In genomic region chr10:77864067-77864761, GRCm38 (mm10) we compare ENCODE assay signal across 7 mouse cellular contexts. TPM values are rescaled to one million over a fixed set of nuclear protein-coding genes. Genes with fewer than 3 reads are reported as not detected.
A peak's percentile ranks its signal among the peaks of the same experiment; 100 is the strongest.
DNase-seq lines count a peak whose midpoint lies in the region; ATAC-seq and TF ChIP-seq lines count a peak whose summit lies in the region.

No protein-coding gene starts in this region.

- H3K36me3 ChIP-seq in kidney, embryonic 16.5 days (ENCODE audit: insufficient read depth, low read length) = no peaks in the 10 kb centered on the region
- H3K36me3 ChIP-seq in spleen, adult 2 months (ENCODE audit: control insufficient read depth, insufficient read depth, low read length) = no peaks in the 10 kb centered on the region

- H3K4me1 ChIP-seq in kidney, embryonic 16.5 days (ENCODE audit: insufficient read depth, low read length) = no peaks in the 10 kb centered on the region
- 0 out of 2 replicates have a peak, but pooled peaks cover 2% of the 10 kb centered on the region for H3K4me1 ChIP-seq in spleen, adult 2 months (ENCODE audit: control insufficient read depth, insufficient read depth, insufficient read length)

- peak overlapping the region; percentile 40 for H3K4me2 ChIP-seq in kidney, embryonic 16.5 days (replicated peaks; ENCODE audit: low read depth, low read length)

- H3K9ac ChIP-seq in kidney, embryonic 16.5 days (replicated peaks; ENCODE audit: low read length) = no peak overlapping the region

- no peaks in the 10 kb centered on the region for H3K27me3 ChIP-seq in kidney, embryonic 16.5 days (ENCODE audit: insufficient read depth, low read length)
- no peaks in the 10 kb centered on the region for H3K27me3 ChIP-seq in spleen, adult 2 months (ENCODE audit: control insufficient read depth, insufficient read depth, low read length)

- H3K4me3 ChIP-seq in kidney, embryonic 16.5 days (ENCODE audit: low read length) = peak overlapping the region; percentile 32
- peak overlapping the region; percentile 38 for H3K4me3 ChIP-seq in spleen, adult 2 months (ENCODE audit: extremely low read depth, insufficient read depth, insufficient read length)

- 29% methylated on average over 14 of the region's 14 CpGs for WGBS in kidney, embryonic 16.5 days
- 25% methylated on average over 14 of the region's 14 CpGs for WGBS in spleen, adult 2 months

- DNase-seq in MN1 (ENCODE audit: low spot score) = peak; percentile 87
- DNase-seq in c-Kit-positive CD71-positive TER-119-negative erythroid progenitor cells, embryonic 14.5 days (ENCODE audit: low read depth) = peak; percentile 50
- DNase-seq in forelimb bud, embryonic 11.5 days (ENCODE audit: low read depth, low spot score) = peak; percentile 72
- peak; percentile 58 for DNase-seq in lung, postnatal 36 days
- peak; percentile 22 to 42 for DNase-seq in spleen, adult 2 months (ENCODE audit: low read depth in 1 of 2, low spot score in 2 of 2)
- no peak for DNase-seq in right cerebral cortex, postnatal 10 days (ENCODE audit: low spot score in 2 of 2)

- ATAC-seq in kidney, embryonic 16.5 days (ENCODE audit: low FRiP score, low TSS enrichment) = peak; percentile 95

- no peak for TF ChIP-seq POLR2A in spleen, adult 2 months (IDR thresholded peaks at IDR 0.05; ENCODE audit: low read depth, low read length)

- no peaks in the 10 kb centered on the region for H3K9me3 ChIP-seq in kidney, embryonic 16.5 days (ENCODE audit: low read length)

- no peak for TF ChIP-seq CTCF in spleen, adult 2 months (IDR thresholded peaks at IDR 0.05; ENCODE audit: extremely low read depth, insufficient read depth, insufficient read length, insufficient replicate concordance)

- no peak overlapping the region for H3K27ac ChIP-seq in kidney, embryonic 16.5 days (ENCODE audit: low read length)
- no peak overlapping the region for H3K27ac ChIP-seq in spleen, adult 2 months (ENCODE audit: insufficient read depth, low read length)

RNA-seq across cellular contexts. Expression of gene Gm3285, which starts 2.4 kb away (rescaled TPM):
- not detected in 2 replicates for polyA plus RNA-seq in kidney, embryonic 16.5 days (2015; fragmentation: Nextera tagmentation; extraction: Ambion mirVana)
- polyA plus RNA-seq in spleen, adult 2 months (2012; rRNA removed) = 0.09 TPM in 1 of 2 replicates, not detected in the other

RNA-seq across cellular contexts. Expression of gene Gm10318, which starts 11.6 kb away (rescaled TPM):
- not detected in 2 replicates for polyA plus RNA-seq in kidney, embryonic 16.5 days (2015; fragmentation: Nextera tagmentation; extraction: Ambion mirVana)
- polyA plus RNA-seq in spleen, adult 2 months (2012; rRNA removed) = not detected in 2 replicates

RNA-seq across cellular contexts. Expression of gene Gm36176, which starts 17.6 kb away (rescaled TPM):
- not detected in 2 replicates for polyA plus RNA-seq in kidney, embryonic 16.5 days (2015; fragmentation: Nextera tagmentation; extraction: Ambion mirVana)
- not detected in 2 replicates for polyA plus RNA-seq in spleen, adult 2 months (2012; rRNA removed)

RNA-seq across cellular contexts. Expression of gene Krtap10-10, which starts 28.5 kb away (rescaled TPM):
- polyA plus RNA-seq in kidney, embryonic 16.5 days (2015; fragmentation: Nextera tagmentation; extraction: Ambion mirVana) = not detected in 2 replicates
- not detected in 2 replicates for polyA plus RNA-seq in spleen, adult 2 months (2012; rRNA removed)

RNA-seq across cellular contexts. Expression of gene Krtap10-4, which starts 37.3 kb away (rescaled TPM):
- polyA plus RNA-seq in kidney, embryonic 16.5 days (2015; fragmentation: Nextera tagmentation; extraction: Ambion mirVana) = not detected in 2 replicates
- not detected in 2 replicates for polyA plus RNA-seq in spleen, adult 2 months (2012; rRNA removed)

Comparison
In these comparisons a context has a peak if more than half of its experiments do, and no peak if none do; other contexts are left out.
1. DNase-seq: peak in MN1 (single experiment), c-Kit-positive CD71-positive TER-119-negative erythroid progenitor cells, embryonic 14.5 days (single experiment), forelimb bud, embryonic 11.5 days (single experiment), lung, postnatal 36 days (single experiment) and spleen, adult 2 months (2 of 2); none in right cerebral cortex, postnatal 10 days (0 of 2).